Mouse (Mus musculus) CD8-positive naive resting alpha-beta T cell, adult 2 months (primary cell): ENCODE data around the gene Olfr978.
"Not testable (repeated sequence)": the region's sequence is repeated elsewhere in the genome, so short reads cannot be mapped to it uniquely, and the experiment has no call there.

Experiments used
- DNase-seq, 2 experiments: peaks; one replicate each; pipeline ENCODE4 v3.0.0; 2022; ENCODE audit warnings: low read depth in 2 of 2, low spot score in 2 of 2

The Olfr978 gene

DNA sequence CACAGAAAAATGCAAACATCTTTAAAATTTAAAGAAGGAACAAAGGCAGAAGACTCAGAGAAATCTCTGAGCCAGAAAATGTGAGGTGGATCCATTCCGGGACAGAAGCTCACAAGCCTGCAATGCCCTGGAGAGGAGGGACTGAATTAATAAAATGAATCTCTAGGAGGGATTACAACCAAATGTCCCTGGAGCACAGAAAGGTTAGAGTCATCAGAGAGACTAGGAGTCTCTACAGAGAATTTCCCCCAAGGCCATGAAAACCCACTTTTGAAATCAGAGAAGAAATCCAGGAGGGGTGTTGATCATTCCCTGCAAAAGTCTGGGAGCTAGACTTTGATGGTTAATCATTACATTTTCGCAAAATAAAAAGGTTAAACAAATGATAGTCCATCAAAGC, at the start of gene Olfr978:
Olfr978 (plus strand) TSS at position 301 of the 400 bp plus-strand sequence.
- DNase-seq = no peak

GRCm38 (mm10) chr9:39951946-39952345, 40.0 kb upstream of the Olfr978 start, which contains the start of gene Olfr975:
Gene Olfr975, minus strand, starts transcription at chr9:39952046.
- no peak for DNase-seq

- not testable (repeated sequence) for DNase-seq
These were observed 30.9 kb upstream of the Olfr978 start, which contains the start of gene Olfr976 for GRCm38 (mm10) chr9:39961033-39961432. Gene Olfr976, minus strand, starts transcription at chr9:39961133.

DNA sequence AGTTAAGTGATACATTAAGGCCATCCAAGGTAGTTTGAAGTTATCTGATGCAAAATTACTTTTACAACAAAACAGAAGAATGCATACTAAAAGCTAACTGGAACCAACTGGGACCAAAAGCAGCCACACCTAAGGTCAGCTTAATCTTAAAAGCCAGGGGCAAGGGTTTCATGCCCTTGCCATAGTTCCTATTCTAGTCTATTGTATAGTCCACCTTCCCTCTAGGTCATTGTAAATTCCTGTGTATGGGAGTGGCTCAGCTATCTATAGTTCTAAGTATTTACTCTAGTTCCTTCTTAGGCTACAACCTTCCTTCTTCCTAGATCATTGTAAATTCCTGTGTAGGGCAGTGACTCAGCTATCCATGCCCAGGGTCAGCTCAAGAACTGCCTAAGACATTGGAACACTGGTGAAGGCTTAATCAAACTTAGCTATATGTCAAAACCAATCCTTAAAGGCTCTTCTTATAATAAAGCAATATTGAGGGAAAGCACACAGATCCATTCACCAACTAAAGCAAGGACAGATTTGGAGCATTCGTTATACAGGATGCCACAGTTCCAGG, 15.2 kb upstream of the Olfr978 start:
- not testable (repeated sequence) for DNase-seq

DNA sequence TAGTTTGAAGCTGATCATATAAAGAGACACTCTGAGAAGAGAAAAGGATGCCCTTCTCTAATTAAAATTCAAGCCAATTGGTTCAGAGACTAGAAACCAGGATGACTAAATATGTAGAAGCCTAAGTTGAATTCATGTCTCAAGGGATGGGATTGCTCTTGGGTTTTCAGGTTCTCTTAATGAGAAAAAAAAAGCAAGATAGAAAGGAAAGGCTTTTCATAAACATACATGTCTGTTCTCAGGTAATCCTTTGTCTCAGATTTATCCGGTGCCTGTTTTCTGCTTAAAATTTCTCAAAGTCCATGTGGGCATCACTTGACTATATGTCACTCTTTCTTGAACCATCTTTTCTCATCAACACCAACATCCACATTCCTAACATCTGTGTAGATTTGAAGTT, 11.5 kb downstream of the Olfr978 start, which contains the start of gene Olfr979:
Olfr979 (minus strand) TSS at position 101 of the 400 bp plus-strand sequence.
- no peak for DNase-seq

DNA sequence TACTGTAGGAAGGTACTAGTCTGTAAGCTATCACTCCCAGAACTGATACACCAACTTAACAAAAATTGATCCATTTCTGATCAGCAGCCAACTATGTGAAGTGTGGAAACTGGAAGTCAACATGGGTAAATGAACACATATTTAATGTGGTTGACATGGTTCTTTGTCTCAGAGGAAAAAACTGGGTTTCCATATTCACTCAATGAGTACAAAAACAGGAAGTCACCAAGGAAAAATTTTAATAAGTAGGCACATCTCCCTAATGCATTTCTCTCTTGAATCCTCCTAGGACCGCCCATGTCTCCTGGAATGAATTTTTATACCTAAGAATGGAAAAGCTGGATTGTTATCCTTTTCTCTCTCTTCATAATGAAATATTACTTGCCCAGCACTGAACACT, 17.6 kb downstream of the Olfr978 start, which contains the start of gene Olfr980:
Olfr980 (minus strand) TSS at position 101 of the 400 bp plus-strand sequence.
- no peak for DNase-seq

- no peak for DNase-seq
These were observed 29.3 kb downstream of the Olfr978 start, which contains the start of gene Olfr981 for GRCm38 (mm10) chr9:40021164-40021563. Gene Olfr981, plus strand, starts transcription at chr9:40021464.
